Mouse (Mus musculus): Measurements from ENCODE around the gene Zfp383. TPM values are rescaled to one million over a fixed set of nuclear protein-coding genes. Genes with fewer than 3 reads are reported as not detected.

Gene Zfp383
- polyA plus RNA-seq, 1 experiment: 1.5 TPM

DNA sequence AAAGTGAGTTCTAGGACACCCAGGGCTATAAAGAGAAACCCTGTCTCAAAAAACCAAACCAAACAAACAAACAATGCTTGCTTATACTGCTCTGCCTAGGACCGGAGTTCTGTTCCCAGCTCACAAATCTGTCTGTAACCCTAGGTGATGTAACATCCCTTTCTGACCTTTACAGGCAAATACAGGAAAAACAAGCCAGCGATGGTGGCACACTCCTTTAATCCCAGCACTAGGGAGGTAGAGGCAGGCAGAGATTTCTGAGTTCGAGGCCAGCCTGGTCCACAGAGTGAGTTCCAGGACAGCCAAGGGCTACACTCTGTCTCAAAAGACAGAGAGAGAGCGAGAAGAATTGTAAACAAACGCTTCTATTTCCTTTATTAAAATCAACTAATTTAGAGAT is 817 bp upstream of the Zfp383 start:
- peaks cover 1% of the 10 kb centered on the region; the same call in 1 of the 2 replicates for H3K36me3 ChIP-seq (ENCODE audit: control insufficient read depth, insufficient read depth, low read length)
- H3K4me1 ChIP-seq (ENCODE audit: control insufficient read depth, insufficient read depth, low read length): no peaks in the 10 kb centered on the region
- 85% methylated on average over 5 of the region's 5 CpGs for WGBS
- no peaks in the 10 kb centered on the region for H3K27me3 ChIP-seq (replicated peaks; ENCODE audit: control insufficient read depth, insufficient read depth, low read length)
- no peak overlapping the region for H3K4me3 ChIP-seq (ENCODE audit: insufficient read depth, low read depth, low read length)
- DNase-seq: no peak
- TF ChIP-seq POLR2A (IDR thresholded peaks at IDR 0.05; ENCODE audit: low read depth, low read length) (no peak), CTCF (conservative IDR thresholded peaks at IDR 0.05; ENCODE audit: insufficient read depth, insufficient read length, low read depth, low read length) (no peak)
- H3K27ac ChIP-seq (ENCODE audit: insufficient read depth, low read depth, low read length): no peak overlapping the region

DNA sequence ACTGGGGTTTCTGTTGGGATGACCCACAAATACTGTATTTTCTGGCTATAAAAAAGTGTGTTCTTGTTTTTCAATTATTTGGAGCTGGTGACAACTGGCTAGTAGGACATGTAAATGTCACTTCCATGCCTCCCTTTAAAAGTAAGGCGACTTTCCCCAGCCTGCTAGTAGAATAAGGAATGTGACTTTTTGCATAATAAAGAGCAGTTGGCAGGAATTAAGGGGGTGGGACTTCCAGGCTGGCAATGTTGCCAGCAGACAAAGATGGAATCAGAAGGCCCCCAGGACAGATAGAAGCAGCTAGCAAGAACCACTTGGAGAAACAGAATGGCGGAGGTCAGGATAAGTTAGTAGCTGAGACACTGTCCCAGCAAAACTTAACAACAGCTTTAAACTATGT is 2.2 kb downstream of the Zfp383 start:
- H3K4me1 ChIP-seq (ENCODE audit: control insufficient read depth, insufficient read depth, low read length): no peaks in the 10 kb centered on the region
- DNase-seq: peak; percentile 7
- H3K27me3 ChIP-seq (replicated peaks; ENCODE audit: control insufficient read depth, insufficient read depth, low read length): no peaks in the 10 kb centered on the region
- H3K4me3 ChIP-seq (ENCODE audit: insufficient read depth, low read depth, low read length): no peak overlapping the region
- TF ChIP-seq POLR2A (IDR thresholded peaks at IDR 0.05; ENCODE audit: low read depth, low read length): no peak
- TF ChIP-seq CTCF (conservative IDR thresholded peaks at IDR 0.05; ENCODE audit: insufficient read depth, insufficient read length, low read depth, low read length): no peak
- peaks cover 12% of the 10 kb centered on the region for H3K36me3 ChIP-seq (ENCODE audit: control insufficient read depth, insufficient read depth, low read length)
- WGBS: 64% methylated on average over 2 of the region's 2 CpGs
- H3K27ac ChIP-seq (ENCODE audit: insufficient read depth, low read depth, low read length): no peak overlapping the region

DNA sequence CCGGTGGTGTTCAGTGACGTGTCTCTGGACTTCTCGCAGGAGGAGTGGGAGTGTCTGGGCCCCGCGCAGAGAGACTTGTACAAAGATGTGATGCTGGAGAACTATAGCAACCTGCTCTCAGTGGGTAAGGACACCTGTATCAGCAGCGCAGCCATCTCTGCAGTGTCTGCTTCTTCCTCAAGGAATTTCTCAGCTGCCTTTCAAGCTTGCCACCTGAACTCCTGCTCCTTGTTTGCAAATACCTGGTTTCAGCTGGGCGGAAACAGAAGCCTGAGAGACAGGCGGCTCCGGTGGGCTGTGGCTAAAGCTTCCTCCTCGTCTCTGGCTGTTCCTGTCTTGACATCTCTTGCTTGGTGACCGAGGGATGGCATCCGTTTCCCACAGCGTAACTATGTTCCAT is 4.1 kb downstream of the Zfp383 start:
- DNase-seq: no peak
- H3K4me1 ChIP-seq (ENCODE audit: control insufficient read depth, insufficient read depth, low read length): no peaks in the 10 kb centered on the region
- H3K36me3 ChIP-seq (ENCODE audit: control insufficient read depth, insufficient read depth, low read length): peaks cover 15% of the 10 kb centered on the region
- 90% methylated on average over 13 of the region's 13 CpGs for WGBS
- TF ChIP-seq POLR2A (IDR thresholded peaks at IDR 0.05; ENCODE audit: low read depth, low read length) (no peak), CTCF (conservative IDR thresholded peaks at IDR 0.05; ENCODE audit: insufficient read depth, insufficient read length, low read depth, low read length) (no peak)
- H3K27me3 ChIP-seq (replicated peaks; ENCODE audit: control insufficient read depth, insufficient read depth, low read length): no peaks in the 10 kb centered on the region
- H3K4me3 ChIP-seq (ENCODE audit: insufficient read depth, low read depth, low read length): no peak overlapping the region
- H3K27ac ChIP-seq (ENCODE audit: insufficient read depth, low read depth, low read length): no peak overlapping the region

DNA sequence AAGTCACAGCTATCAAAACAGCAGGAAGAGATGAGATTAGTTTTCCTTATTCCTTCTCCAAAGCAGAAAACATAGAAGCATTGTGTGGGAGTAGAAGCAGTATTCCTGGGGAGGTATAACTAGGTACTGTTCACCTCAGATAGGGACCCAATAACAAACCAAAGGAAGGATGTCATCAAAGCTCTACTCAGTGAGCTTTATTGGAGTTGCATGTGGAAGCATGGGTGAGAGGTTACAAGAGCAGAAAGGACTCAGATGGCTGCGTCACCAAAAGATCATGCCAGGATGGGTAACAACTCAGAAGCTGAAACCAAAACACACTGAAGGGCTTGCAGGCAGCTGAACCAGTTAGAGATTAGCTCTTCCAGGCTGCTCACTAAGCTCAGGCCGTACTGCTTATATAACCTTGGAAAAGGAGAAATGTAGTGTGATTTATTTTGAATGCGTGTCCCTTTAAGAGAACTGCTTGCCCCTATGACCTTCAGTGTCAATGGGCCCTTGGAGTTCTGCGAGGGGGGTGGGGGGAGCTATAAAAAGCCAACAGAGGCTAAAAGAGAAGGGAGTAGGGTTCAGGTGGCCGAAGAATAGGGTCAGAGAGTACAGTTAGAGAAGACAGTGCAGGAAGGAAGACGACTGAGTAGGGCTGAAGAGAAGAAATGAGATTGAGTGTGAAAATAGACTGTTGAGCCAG is 9.5 kb downstream of the Zfp383 start:
- 21% methylated on average over 6 of the region's 6 CpGs for WGBS
- H3K36me3 ChIP-seq (ENCODE audit: control insufficient read depth, insufficient read depth, low read length): peaks cover 12% of the 10 kb centered on the region
- H3K4me3 ChIP-seq (ENCODE audit: insufficient read depth, low read depth, low read length): no peak overlapping the region
- peak; percentile 20 for DNase-seq
- H3K27me3 ChIP-seq (replicated peaks; ENCODE audit: control insufficient read depth, insufficient read depth, low read length): no peaks in the 10 kb centered on the region
- H3K4me1 ChIP-seq (ENCODE audit: control insufficient read depth, insufficient read depth, low read length): no peaks in the 10 kb centered on the region
- TF ChIP-seq POLR2A (IDR thresholded peaks at IDR 0.05; ENCODE audit: low read depth, low read length) (no peak), CTCF (conservative IDR thresholded peaks at IDR 0.05; ENCODE audit: insufficient read depth, insufficient read length, low read depth, low read length) (no peak)
- H3K27ac ChIP-seq (ENCODE audit: insufficient read depth, low read depth, low read length): peak overlapping the region; percentile 27

DNA sequence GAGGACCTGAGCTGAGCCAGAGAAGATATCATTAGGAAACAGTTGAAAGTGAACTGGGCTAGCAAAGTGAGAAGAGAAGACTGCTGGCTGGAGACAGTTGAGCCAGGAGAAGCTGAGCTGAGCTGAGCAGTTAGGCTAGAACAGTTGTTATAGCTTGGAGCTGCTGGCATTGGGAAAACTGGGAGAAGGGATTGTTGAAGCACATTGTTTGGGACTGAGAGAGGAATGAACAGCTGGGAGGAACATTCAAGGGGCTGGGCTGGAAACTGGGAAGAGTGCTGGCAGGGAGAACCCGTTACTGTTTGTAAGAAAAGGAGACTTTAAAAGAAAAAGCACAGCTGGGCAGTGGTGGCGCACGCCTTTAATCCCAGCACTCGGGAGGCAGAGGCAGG is 10.0 kb downstream of the Zfp383 start:
- WGBS: 81% methylated on average over 4 of the region's 4 CpGs
- no peak for DNase-seq
- H3K27ac ChIP-seq (ENCODE audit: insufficient read depth, low read depth, low read length): peak overlapping the region; percentile 27

DNA sequence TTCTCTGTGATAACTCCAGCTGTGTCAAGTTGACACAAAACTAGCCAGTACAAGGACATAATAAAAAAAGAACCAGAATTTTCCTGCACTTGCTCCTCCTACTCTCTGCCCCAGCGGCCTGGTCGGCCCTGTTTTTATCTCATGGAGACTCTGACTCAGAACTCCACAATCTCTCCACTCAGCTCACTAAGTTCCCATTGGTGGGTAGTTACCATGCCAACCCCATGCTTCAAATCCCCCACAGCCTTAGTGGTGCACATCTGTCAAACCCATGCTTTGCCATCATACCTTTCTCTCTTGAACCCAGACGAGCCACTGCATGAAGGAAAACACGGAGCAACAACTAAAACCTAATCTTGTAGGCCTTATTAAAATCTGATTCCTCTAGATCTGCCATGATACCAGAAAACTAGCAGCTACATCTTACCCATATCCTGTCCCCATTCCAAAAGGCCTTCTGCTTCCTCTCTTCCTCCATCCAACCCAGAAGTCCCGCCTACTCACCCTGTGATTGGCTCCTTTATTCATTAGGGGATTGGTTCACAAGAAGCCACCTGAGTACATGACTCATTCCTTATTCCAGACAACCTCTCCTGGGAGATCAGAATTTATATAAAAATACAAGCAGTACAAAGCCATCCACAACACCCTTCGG is 13.5 kb downstream of the Zfp383 start:
- Histone ChIP-seq H3K36me3 (ENCODE audit: control insufficient read depth, insufficient read depth, low read length) (no peaks in the 10 kb centered on the region), H3K4me3 (ENCODE audit: insufficient read depth, low read depth, low read length) (no peak overlapping the region), H3K27me3 (replicated peaks; ENCODE audit: control insufficient read depth, insufficient read depth, low read length) (no peaks in the 10 kb centered on the region), H3K4me1 (ENCODE audit: control insufficient read depth, insufficient read depth, low read length) (no peaks in the 10 kb centered on the region), H3K27ac (ENCODE audit: insufficient read depth, low read depth, low read length) (no peak overlapping the region)
- DNase-seq: no peak
- TF ChIP-seq CTCF (conservative IDR thresholded peaks at IDR 0.05; ENCODE audit: insufficient read depth, insufficient read length, low read depth, low read length) (no peak), POLR2A (IDR thresholded peaks at IDR 0.05; ENCODE audit: low read depth, low read length) (no peak)
- 82% methylated on average over 6 of the region's 6 CpGs for WGBS

More for the DNA sequence above, 10.0 kb downstream of the Zfp383 start:
- H3K36me3 ChIP-seq (ENCODE audit: control insufficient read depth, insufficient read depth, low read length): peaks cover 12% of the 10 kb centered on the region
- H3K27me3 ChIP-seq (replicated peaks; ENCODE audit: control insufficient read depth, insufficient read depth, low read length): no peaks in the 10 kb centered on the region
- H3K4me3 ChIP-seq (ENCODE audit: insufficient read depth, low read depth, low read length): no peak overlapping the region
- TF ChIP-seq CTCF (conservative IDR thresholded peaks at IDR 0.05; ENCODE audit: insufficient read depth, insufficient read length, low read depth, low read length) (no peak), POLR2A (IDR thresholded peaks at IDR 0.05; ENCODE audit: low read depth, low read length) (no peak)
- no peaks in the 10 kb centered on the region for H3K4me1 ChIP-seq (ENCODE audit: control insufficient read depth, insufficient read depth, low read length)

DNA sequence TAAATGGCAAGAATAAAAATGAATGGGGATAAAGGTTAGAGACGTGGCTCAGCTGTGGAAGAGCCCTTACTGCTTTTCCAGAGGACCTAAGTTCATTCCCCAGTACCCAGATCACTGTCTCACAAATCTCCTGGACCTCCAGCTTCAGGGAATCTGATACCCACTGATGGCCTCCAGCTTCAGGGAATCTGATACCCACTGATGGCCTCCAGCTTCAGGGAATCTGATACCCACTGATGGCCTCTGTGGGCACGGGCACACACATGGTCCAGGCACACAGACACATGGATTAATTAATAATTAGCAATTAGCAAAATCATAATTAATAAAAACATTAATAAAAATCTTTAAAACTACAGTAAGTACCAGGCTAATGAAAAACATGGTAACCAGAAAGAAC is 14.8 kb downstream of the Zfp383 start:
- Histone ChIP-seq H3K4me3 (ENCODE audit: insufficient read depth, low read depth, low read length) (no peak overlapping the region), H3K36me3 (ENCODE audit: control insufficient read depth, insufficient read depth, low read length) (no peaks in the 10 kb centered on the region), H3K27me3 (replicated peaks; ENCODE audit: control insufficient read depth, insufficient read depth, low read length) (no peaks in the 10 kb centered on the region), H3K4me1 (ENCODE audit: control insufficient read depth, insufficient read depth, low read length) (no peaks in the 10 kb centered on the region), H3K27ac (ENCODE audit: insufficient read depth, low read depth, low read length) (no peak overlapping the region)
- WGBS: 40% methylated on average over 2 of the region's 2 CpGs
- DNase-seq: no peak
- TF ChIP-seq CTCF (conservative IDR thresholded peaks at IDR 0.05; ENCODE audit: insufficient read depth, insufficient read length, low read depth, low read length): no peak
- no peak for TF ChIP-seq POLR2A (IDR thresholded peaks at IDR 0.05; ENCODE audit: low read depth, low read length)

Measured in kidney, adult 2 months (tissue).